Mouse (Mus musculus) small intestine, adult 2 months (tissue): Measurements from ENCODE around the gene Phtf2.

Experiments
- CTCF ChIP-seq: fragments of 200-500 bp; IDR thresholded peaks from 2 replicates; pipeline ENCODE4 v1.5.1; 2012; ENCODE audit warnings: low read depth, mild to moderate bottlenecking, control low read depth, inconsistent platforms, low read length, moderate library complexity, mixed read lengths; ENCODE audit not compliant: insufficient replicate concordance, insufficient read length; ENCODE audit errors: extremely low read depth
- POLR2A ChIP-seq: fragments of 200-500 bp; IDR thresholded peaks from 2 replicates; pipeline ENCODE4 v1.6.1; 2012; ENCODE audit warnings: low read depth, mild to moderate bottlenecking, control low read depth, inconsistent platforms, low read length, moderate library complexity

DNA sequence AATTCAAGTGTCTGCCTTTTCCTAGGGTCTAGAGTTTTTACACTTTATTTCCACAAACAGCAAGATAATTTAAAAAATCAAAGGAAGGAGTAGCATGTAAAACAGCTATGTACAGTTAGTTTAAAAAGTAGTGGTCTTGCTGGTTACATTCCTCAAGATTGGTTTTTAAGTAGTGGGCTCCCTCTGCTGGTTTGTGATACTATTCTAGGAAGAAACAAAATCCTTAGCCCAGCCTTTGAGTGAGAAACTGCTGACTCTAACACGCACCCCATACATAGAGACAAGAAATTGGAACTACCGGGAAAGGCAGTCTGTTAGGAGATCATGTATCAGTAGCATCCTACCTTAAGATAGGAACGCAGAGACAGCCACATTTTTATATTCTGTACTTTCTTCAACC is 108.6 kb downstream of the Phtf2 start:
- TF ChIP-seq POLR2A (no peak), CTCF (no peak)
